Mouse (Mus musculus) Patski (cell line): ENCODE measurements around the gene Gm5127. TPM values are rescaled to one million over a fixed set of nuclear protein-coding genes. Genes with fewer than 3 reads are reported as not detected.

Source experiments
- ATAC-seq: fragments of 100-300 bp; one replicate; pipeline ENCODE4 v1.8.0; 2021
- CTCF ChIA-PET: fragments of 350-600 bp; sonication (Branson Sonifier 250); formaldehyde crosslinking; loops from one replicate; lab custom pipeline; 2022; ENCODE audit warnings: inconsistent platforms; lab: Charles Lee
- POLR2A ChIA-PET: fragments of 350-600 bp; sonication (Branson Sonifier 250); formaldehyde crosslinking; loops from one replicate; lab custom pipeline; 2022; ENCODE audit warnings: antibody characterized with exemption, inconsistent platforms; lab: Charles Lee
- DNase-seq: peaks from one replicate; pipeline ENCODE4 v3.0.0-alpha.2; 2011; ENCODE audit warnings: low read depth, low spot score
- H3K27me3 ChIP-seq: fragments of 371-371 bp; one replicate; pipeline ENCODE4 v1.5.1; 2021
- CTCF ChIP-seq: fragments of 100-300 bp; IDR thresholded peaks from one replicate; pipeline ENCODE4 v1.5.1; 2021
- in situ Hi-C: fragments of 300-500 bp; cut with MboI; formaldehyde crosslinking; loops from 3 replicates; pipeline ENCODE4 v1.11.1; 2018; ENCODE audit warnings: low pct_unique_long_range_greater_than_20kb, mixed read lengths
- polyA plus RNA-seq: library from polyadenylated mRNA; unstranded; gene quantifications from one replicate; pipeline ENCODE4 v1.2.3, GENCODE M21; 2021

Gm5127 gene
- not detected for polyA plus RNA-seq

- no peak for ATAC-seq
- H3K27me3 ChIP-seq = peaks cover 34% of the 10 kb centered on the region
- in situ Hi-C loops = loop anchor here (5.0 kb wide), 1 partner anchor 184 kb away; no protein-coding TSS in a partner anchor
- no peak for TF ChIP-seq CTCF
- POLR2A ChIA-PET = no interaction called here
- CTCF ChIA-PET = no interaction called here
- DNase-seq = no peak
Measured at GRCm38 (mm10) chrX:106582886-106583285, at the start of gene Gm5127. Gene Gm5127 (plus strand): TSS chrX:106583186.

GRCm38 (mm10) chrX:106536359-106536758 lies 46.6 kb upstream of the Gm5127 start:
- in situ Hi-C loops = no loop called here
- H3K27me3 ChIP-seq = peaks cover 10% of the 10 kb centered on the region
- DNase-seq (no peak), ATAC-seq (no peak)
- CTCF ChIA-PET = no interaction called here
- POLR2A ChIA-PET = no interaction called here
- peak; percentile 24 for TF ChIP-seq CTCF

- CTCF ChIA-PET = no interaction called here
- DNase-seq (no peak), ATAC-seq (no peak)
- peaks cover 24% of the 10 kb centered on the region for H3K27me3 ChIP-seq
- in situ Hi-C loops = no loop called here
- no peak for TF ChIP-seq CTCF
- POLR2A ChIA-PET = no interaction called here
Measured at GRCm38 (mm10) chrX:106555457-106555856, 27.5 kb upstream of the Gm5127 start.

- ATAC-seq (no peak), DNase-seq (no peak)
- TF ChIP-seq CTCF = no peak
- in situ Hi-C loops = no loop called here
- ChIA-PET CTCF (interaction anchor here (1.7 kb wide), 1 partner anchor 188 kb away, joined by 3 read pairs; no protein-coding TSS in a partner anchor), POLR2A (interaction anchor here (0.6 kb wide), 1 partner anchor 56 kb away, joined by 3 read pairs; no protein-coding TSS in a partner anchor)
- peaks cover 68% of the 10 kb centered on the region for H3K27me3 ChIP-seq
Measured at GRCm38 (mm10) chrX:106578966-106579365, 4.0 kb upstream of the Gm5127 start.

DNA sequence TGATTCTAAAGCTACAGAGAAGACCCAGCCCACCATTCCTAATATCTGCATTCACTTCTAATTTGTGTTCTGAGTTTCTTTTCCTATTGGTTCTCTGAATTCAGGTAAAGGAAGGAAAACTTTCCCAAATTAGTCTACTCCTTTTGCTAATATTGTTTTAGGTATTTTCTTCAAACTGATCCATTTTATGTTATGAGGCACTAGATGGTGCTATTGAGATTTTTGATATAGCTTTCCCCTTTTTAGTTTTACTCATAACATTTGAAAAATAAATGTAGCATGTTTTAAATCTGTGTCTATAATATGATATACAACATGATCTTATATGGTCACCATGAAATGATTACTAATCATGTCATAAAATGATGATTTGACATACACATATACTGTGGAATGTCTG lies 2.6 kb upstream of the Gm5127 start:
- H3K27me3 ChIP-seq = peaks cover 56% of the 10 kb centered on the region
- in situ Hi-C loops = loop anchor here (5.0 kb wide), 1 partner anchor 187 kb away; no protein-coding TSS in a partner anchor
- ATAC-seq (no peak), DNase-seq (no peak)
- no peak for TF ChIP-seq CTCF
- CTCF ChIA-PET = interaction anchor here (1.1 to 2.4 kb wide), 3 partner anchors 17 to 186 kb away, joined by 3 to 9 read pairs (median 3); no protein-coding TSS in a partner anchor
- POLR2A ChIA-PET = no interaction called here

DNA sequence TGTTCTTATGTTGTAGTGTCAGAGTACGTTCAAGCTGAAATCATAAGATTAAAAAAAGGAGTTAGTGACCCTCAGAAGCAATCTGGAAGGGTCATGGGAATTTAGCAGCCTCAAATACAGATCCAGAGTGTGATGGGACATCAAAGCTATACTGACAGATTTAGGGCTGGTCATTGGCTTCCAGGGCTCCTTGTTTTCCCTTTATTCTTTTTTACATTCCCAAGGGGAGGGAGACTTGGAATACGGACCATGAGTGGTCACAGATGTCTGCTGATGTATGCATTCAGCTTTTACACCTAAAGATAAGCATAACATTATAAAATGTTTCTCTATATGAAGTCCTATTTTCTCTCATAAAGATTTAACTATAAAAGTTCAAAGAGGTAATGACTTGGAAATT lies 789 bp upstream of the Gm5127 start:
- in situ Hi-C loops = loop anchor here (5.0 kb wide), 1 partner anchor 185 kb away; no protein-coding TSS in a partner anchor
- DNase-seq (no peak), ATAC-seq (no peak)
- POLR2A ChIA-PET = no interaction called here
- H3K27me3 ChIP-seq = peaks cover 39% of the 10 kb centered on the region
- no peak for TF ChIP-seq CTCF
- CTCF ChIA-PET = interaction anchor here (1.7 kb wide), 1 partner anchor 15 kb away, joined by 3 read pairs; no protein-coding TSS in a partner anchor

GRCm38 (mm10) chrX:106593914-106594313 lies 10.9 kb downstream of the Gm5127 start:
- POLR2A ChIA-PET = interaction anchor here (0.6 kb wide), 1 partner anchor 100 kb away, joined by 3 read pairs; no protein-coding TSS in a partner anchor

GRCm38 (mm10) chrX:106595904-106596303 lies 12.9 kb downstream of the Gm5127 start:
- ChIA-PET POLR2A (no interaction called here), CTCF (no interaction called here)
- ATAC-seq (no peak), DNase-seq (no peak)
- H3K27me3 ChIP-seq = no peaks in the 10 kb centered on the region
- no peak for TF ChIP-seq CTCF
- in situ Hi-C loops = no loop called here

More at GRCm38 (mm10) chrX:106593914-106594313, 10.9 kb downstream of the Gm5127 start:
- CTCF ChIA-PET = no interaction called here
- DNase-seq (no peak), ATAC-seq (no peak)
- TF ChIP-seq CTCF = no peak
- in situ Hi-C loops = no loop called here
- H3K27me3 ChIP-seq = peaks cover 4% of the 10 kb centered on the region

GRCm38 (mm10) chrX:106602574-106603258 lies 19.7 kb downstream of the Gm5127 start:
- DNase-seq = no peak

DNA sequence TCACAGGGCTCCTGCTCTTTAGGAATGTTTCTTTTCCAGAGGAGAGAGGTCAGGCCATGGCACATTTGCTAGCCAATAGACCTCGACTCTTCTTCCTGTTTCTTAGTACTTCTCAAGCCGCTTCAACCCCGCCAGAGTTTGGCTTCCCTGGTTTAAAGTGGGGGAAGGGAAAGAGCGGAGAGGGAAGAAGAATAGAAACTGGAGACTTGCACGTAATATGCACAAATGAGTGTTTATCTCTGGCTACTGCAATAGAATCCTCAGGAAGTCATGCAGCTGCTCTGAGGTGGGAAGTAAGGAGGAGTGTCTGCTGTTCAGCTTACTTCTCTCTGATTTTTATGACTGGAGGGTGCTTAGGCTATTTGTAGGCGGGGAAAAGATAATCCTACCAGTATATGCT lies 20.4 kb downstream of the Gm5127 start, which contains the start of gene Cysltr1:
Cysltr1 (minus strand) TSS at position 294 of the 400 bp plus-strand sequence.
- no peak for DNase-seq

More at GRCm38 (mm10) chrX:106602574-106603258, 19.7 kb downstream of the Gm5127 start:
- CTCF ChIA-PET = no interaction called here
- POLR2A ChIA-PET = no interaction called here
- peak; percentile 44 for ATAC-seq
- TF ChIP-seq CTCF = no peak
- in situ Hi-C loops = no loop called here
- H3K27me3 ChIP-seq = peaks cover 12% of the 10 kb centered on the region

GRCm38 (mm10) chrX:106622512-106622911 lies 39.5 kb downstream of the Gm5127 start:
- ATAC-seq = no peak
- H3K27me3 ChIP-seq = peaks cover 13% of the 10 kb centered on the region
- in situ Hi-C loops = no loop called here
- CTCF ChIA-PET = no interaction called here
- TF ChIP-seq CTCF = no peak
- POLR2A ChIA-PET = no interaction called here
- DNase-seq = no peak

More for the DNA sequence above, 20.4 kb downstream of the Gm5127 start, which contains the start of gene Cysltr1:
- ChIA-PET POLR2A (interaction anchor here (0.7 kb wide), 1 partner anchor 713 kb away, joined by 6 read pairs; no protein-coding TSS in a partner anchor), CTCF (no interaction called here)
- peaks cover 12% of the 10 kb centered on the region for H3K27me3 ChIP-seq
- in situ Hi-C loops = no loop called here
- TF ChIP-seq CTCF = no peak
- ATAC-seq = no peak
